Mouse (Mus musculus) olfactory bulb, adult 2 months (tissue): ENCODE data around the gene Gng10.

Source experiments
- CTCF ChIP-seq: fragments of 200-500 bp; IDR thresholded peaks from 2 replicates; pipeline ENCODE4 v1.5.1; 2012; ENCODE audit warnings: low read depth, mild to moderate bottlenecking, low read length, moderate library complexity; ENCODE audit not compliant: insufficient read depth
- POLR2A ChIP-seq: fragments of 200-500 bp; IDR thresholded peaks from 2 replicates; pipeline ENCODE4 v1.6.1; 2012; ENCODE audit warnings: mild to moderate bottlenecking, low read depth, low read length, moderate library complexity; ENCODE audit not compliant: insufficient read depth

- TF ChIP-seq POLR2A (no peak), CTCF (no peak)
Observed at GRCm38 (mm10) chr4:59062526-59062925, 27.6 kb downstream of the Gng10 start.
